Mouse (Mus musculus): ENCODE data around the gene Btbd35f14.
"Not testable (repeated sequence)": the region's sequence is repeated elsewhere in the genome, so short reads cannot be mapped to it uniquely, and the experiment has no call there.

The Btbd35f14 gene

DNA sequence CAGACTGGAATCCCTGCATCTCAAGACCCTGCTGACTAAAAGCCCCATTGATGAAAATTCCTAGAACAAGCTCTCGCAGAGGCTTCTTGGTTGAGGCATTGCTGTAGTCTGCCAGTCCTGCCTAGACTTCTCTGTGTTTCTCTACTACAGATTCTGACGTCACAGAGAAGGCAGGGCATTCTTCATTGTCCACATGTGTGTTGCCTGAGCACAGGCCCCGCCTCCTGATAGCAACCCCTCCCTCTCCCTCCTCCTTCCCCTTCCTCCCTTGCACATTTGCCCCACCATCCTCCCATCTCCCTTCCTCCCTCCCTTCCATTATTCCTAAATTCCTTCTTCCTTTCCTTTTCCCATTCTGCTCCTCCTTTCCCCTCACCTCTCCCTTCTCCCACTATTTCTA lies at the start of gene Btbd35f14:
Btbd35f14 (minus strand) TSS at position 101 of the 400 bp plus-strand sequence.
- not testable (repeated sequence) for DNase-seq (ENCODE audit: low spot score)

DNA sequence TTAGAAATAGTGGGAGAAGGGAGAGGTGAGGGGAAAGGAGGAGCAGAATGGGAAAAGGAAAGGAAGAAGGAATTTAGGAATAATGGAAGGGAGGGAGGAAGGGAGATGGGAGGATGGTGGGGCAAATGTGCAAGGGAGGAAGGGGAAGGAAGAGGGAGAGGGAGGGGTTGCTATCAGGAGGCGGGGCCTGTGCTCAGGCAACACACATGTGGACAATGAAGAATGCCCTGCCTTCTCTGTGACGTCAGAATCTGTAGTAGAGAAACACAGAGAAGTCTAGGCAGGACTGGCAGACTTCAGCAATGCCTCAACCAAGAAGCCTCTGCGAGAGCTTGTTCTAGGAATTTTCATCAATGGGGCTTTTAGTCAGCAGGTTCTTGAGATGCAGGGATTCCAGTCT lies 45.3 kb downstream of the Btbd35f14 start, which contains the start of gene Btbd35f13:
Btbd35f13 (plus strand) TSS at position 301 of the 400 bp plus-strand sequence.
- not testable (repeated sequence) for DNase-seq (ENCODE audit: low spot score)
